Mouse (Mus musculus) hindbrain, embryonic 13.5 days (tissue): ENCODE results near the gene Rnf180. TPM values are rescaled to one million over a fixed set of nuclear protein-coding genes. Genes with fewer than 3 reads are reported as not detected.

ENCODE experiments used
- ATAC-seq: fragments of 200-750 bp; cut with Nextera tagmentation; 2 replicates; pipeline ENCODE4 v1.8.0; 2017; ENCODE audit warnings: moderate TSS enrichment; ENCODE audit not compliant: low FRiP score
- H3K27ac ChIP-seq: fragments of 300-500 bp; sonication (generic); 2 replicates; pipeline ENCODE4 v1.5.1; 2015; ENCODE audit warnings: inconsistent platforms, mild to moderate bottlenecking, moderate library complexity
- H3K27me3 ChIP-seq: fragments of 300-500 bp; sonication (generic); 2 replicates; pipeline ENCODE4 v1.6.1; 2015; ENCODE audit warnings: mild to moderate bottlenecking, inconsistent platforms
- H3K36me3 ChIP-seq: fragments of 300-500 bp; sonication (generic); 2 replicates; pipeline ENCODE4 v1.6.1; 2015; ENCODE audit warnings: mild to moderate bottlenecking, inconsistent platforms
- H3K4me1 ChIP-seq: fragments of 300-500 bp; sonication (generic); replicated peaks from 2 replicates; pipeline ENCODE4 v1.6.1; 2015; ENCODE audit warnings: inconsistent platforms
- H3K4me2 ChIP-seq: fragments of 300-500 bp; sonication (generic); 2 replicates; pipeline ENCODE4 v1.6.1; 2015; ENCODE audit warnings: inconsistent platforms, mild to moderate bottlenecking, moderate library complexity
- H3K4me3 ChIP-seq: fragments of 300-500 bp; sonication (generic); 2 replicates; pipeline ENCODE4 v1.5.1; 2015; ENCODE audit warnings: mild to moderate bottlenecking, inconsistent platforms
- H3K9ac ChIP-seq: fragments of 300-500 bp; sonication (generic); 2 replicates; pipeline ENCODE4 v1.6.1; 2015; ENCODE audit warnings: mild to moderate bottlenecking, inconsistent platforms
- H3K9me3 ChIP-seq: fragments of 300-500 bp; sonication (generic); 2 replicates; pipeline ENCODE4 v1.6.1; 2016; ENCODE audit warnings: inconsistent platforms
- WGBS: fragments of 180-500 bp; shearing (Covaris S2); methylation state at CpG from one replicate; pipeline ENCODE4 v1.1.7; 2015; 5-methylcytosine and 5-hydroxymethylcytosine counted together
- polyA plus RNA-seq: library from polyadenylated mRNA; unstranded; fragments of >200 nt; fragmentation: Nextera tagmentation; extraction: Ambion mirVana; gene quantifications from 2 replicates; pipeline ENCODE4 v1.2.1, GENCODE M21; 2015

The Rnf180 gene
- polyA plus RNA-seq, 1 experiment from 2014 or later: 25.2 TPM

- H3K36me3 ChIP-seq: no peaks in the 10 kb centered on the region
- H3K9ac ChIP-seq: no peak overlapping the region
- no peaks in the 10 kb centered on the region for H3K9me3 ChIP-seq
- H3K4me3 ChIP-seq: no peak overlapping the region
- H3K27ac ChIP-seq: no peak overlapping the region
- H3K27me3 ChIP-seq: no peaks in the 10 kb centered on the region
- H3K4me1 ChIP-seq: no peaks in the 10 kb centered on the region
- H3K4me2 ChIP-seq: no peak overlapping the region
- no peak for ATAC-seq
- WGBS: 55% methylated on average over 4 of the region's 4 CpGs
Measured at GRCm38 (mm10) chr13:105100705-105101104, 193.9 kb downstream of the Rnf180 start.

- Histone ChIP-seq H3K9ac (no peak overlapping the region), H3K27me3 (no peaks in the 10 kb centered on the region), H3K9me3 (no peaks in the 10 kb centered on the region), H3K4me1 (no peaks in the 10 kb centered on the region), H3K36me3 (no peaks in the 10 kb centered on the region), H3K27ac (no peak overlapping the region), H3K4me2 (no peak overlapping the region), H3K4me3 (no peak overlapping the region)
- WGBS: 57% methylated on average over 2 of the region's 2 CpGs
- no peak for ATAC-seq
Measured at GRCm38 (mm10) chr13:105096316-105096715, 198.3 kb downstream of the Rnf180 start.

- Histone ChIP-seq H3K9ac (no peak overlapping the region), H3K27me3 (no peaks in the 10 kb centered on the region), H3K9me3 (no peaks in the 10 kb centered on the region), H3K36me3 (no peaks in the 10 kb centered on the region), H3K27ac (no peak overlapping the region), H3K4me1 (no peaks in the 10 kb centered on the region), H3K4me2 (no peak overlapping the region), H3K4me3 (no peak overlapping the region)
- WGBS: 88% methylated on average over 3 of the region's 3 CpGs
- ATAC-seq: no peak
Measured at GRCm38 (mm10) chr13:105089276-105089675, 205.3 kb downstream of the Rnf180 start.

GRCm38 (mm10) chr13:105081862-105082261 lies 212.8 kb downstream of the Rnf180 start, which contains the start of gene 4933425L06Rik:
TSS of gene 4933425L06Rik (plus strand) at chr13:105082122.
- ATAC-seq: no peak
- 94% methylated on average over 10 of the region's 10 CpGs for WGBS
- Histone ChIP-seq H3K27ac (no peak within 1 kb of the TSS), H3K4me1 (no peaks in the 10 kb centered on the region), H3K36me3 (no peaks in the 10 kb centered on the region), H3K27me3 (no peaks in the 10 kb centered on the region), H3K4me2 (no peak within 1 kb of the TSS), H3K9ac (no peak within 1 kb of the TSS), H3K9me3 (no peaks in the 10 kb centered on the region), H3K4me3 (no peak within 1 kb of the TSS)

Other genes with a start within 250 kb of the Rnf180 start
- gene Rgs7bp, start 239.9 kb downstream of the Rnf180 start, polyA plus RNA-seq: 4.3 and 4.9 TPM in 2 replicates
- not detected in 2 replicates for gene 4933425L06Rik, start 212.7 kb downstream of the Rnf180 start, polyA plus RNA-seq
- 2.0 and 2.4 TPM in 2 replicates for gene Htr1a, start 148.8 kb upstream of the Rnf180 start, polyA plus RNA-seq